Mouse (Mus musculus) kidney, adult 2 months (tissue): ENCODE results near the gene Grin2b.

Source experiments
- CTCF ChIP-seq: fragments of 200-500 bp; conservative IDR thresholded peaks from 2 replicates; pipeline ENCODE4 v1.5.1; 2011; ENCODE audit warnings: low read depth, mild to moderate bottlenecking, control low read depth, low read length, moderate library complexity, mixed read lengths; ENCODE audit not compliant: insufficient read depth, insufficient read length
- POLR2A ChIP-seq: fragments of 200-500 bp; IDR thresholded peaks from one replicate; pipeline ENCODE4 v1.6.1; 2011; ENCODE audit warnings: low read depth, low read length, control low read depth

- TF ChIP-seq CTCF = no peak
- TF ChIP-seq POLR2A = no peak
Measured at GRCm38 (mm10) chr6:135854173-135854591, 319.1 kb downstream of the Grin2b start.
